Mouse (Mus musculus) monocyte, adult 59 days (primary cell): Measurements from ENCODE around the gene Immp1l. TPM values are rescaled to one million over a fixed set of nuclear protein-coding genes. Genes with fewer than 3 reads are reported as not detected.

Experiments used
- total RNA-seq, 2 experiments: library from RNA; stranded (reverse); gene quantifications; one replicate each; pipeline ENCODE4 v1.2.4; 2023

Immp1l gene
- total RNA-seq: 10 to 100 TPM in 1 of 2 experiments, 1 to 10 TPM in 1; 9.0 to 14.0 TPM

GRCm38 (mm10) chr2:105903896-105904756, at the start of gene Immp1l, which contains the start of gene Elp4:
TSS of gene Immp1l (plus strand) at chr2:105904638.
TSS of gene Elp4 (minus strand) at chr2:105904564.

GRCm38 (mm10) chr2:106002835-106003739, 98.6 kb downstream of the Immp1l start, which contains the start of gene Dnajc24:
TSS of gene Dnajc24 (minus strand) at chr2:106003549.

Other genes starting within 250 kb of the Immp1l start
- not detected for gene Pax6, start 235.7 kb upstream of the Immp1l start, total RNA-seq
- 1 to 10 TPM; 6.1 to 7.5 TPM for gene Elp4, start 74 bp upstream of the Immp1l start, total RNA-seq
- 10 to 100 TPM; 16.6 to 17.8 TPM for gene Dnajc24, start 98.9 kb downstream of the Immp1l start, total RNA-seq